Mouse (Mus musculus) hindlimb bud, embryonic 11.5 days (tissue): Measurements from ENCODE around the gene Rpl22.
A peak's percentile ranks its signal among the peaks of the same experiment; 100 is the strongest.

Source experiments
- DNase-seq: peaks from one replicate; pipeline ENCODE4 v3.0.0-alpha.2; 2012; ENCODE audit warnings: low read depth, low spot score; ENCODE audit errors: extremely low spot score

Gene Rpl22

DNA sequence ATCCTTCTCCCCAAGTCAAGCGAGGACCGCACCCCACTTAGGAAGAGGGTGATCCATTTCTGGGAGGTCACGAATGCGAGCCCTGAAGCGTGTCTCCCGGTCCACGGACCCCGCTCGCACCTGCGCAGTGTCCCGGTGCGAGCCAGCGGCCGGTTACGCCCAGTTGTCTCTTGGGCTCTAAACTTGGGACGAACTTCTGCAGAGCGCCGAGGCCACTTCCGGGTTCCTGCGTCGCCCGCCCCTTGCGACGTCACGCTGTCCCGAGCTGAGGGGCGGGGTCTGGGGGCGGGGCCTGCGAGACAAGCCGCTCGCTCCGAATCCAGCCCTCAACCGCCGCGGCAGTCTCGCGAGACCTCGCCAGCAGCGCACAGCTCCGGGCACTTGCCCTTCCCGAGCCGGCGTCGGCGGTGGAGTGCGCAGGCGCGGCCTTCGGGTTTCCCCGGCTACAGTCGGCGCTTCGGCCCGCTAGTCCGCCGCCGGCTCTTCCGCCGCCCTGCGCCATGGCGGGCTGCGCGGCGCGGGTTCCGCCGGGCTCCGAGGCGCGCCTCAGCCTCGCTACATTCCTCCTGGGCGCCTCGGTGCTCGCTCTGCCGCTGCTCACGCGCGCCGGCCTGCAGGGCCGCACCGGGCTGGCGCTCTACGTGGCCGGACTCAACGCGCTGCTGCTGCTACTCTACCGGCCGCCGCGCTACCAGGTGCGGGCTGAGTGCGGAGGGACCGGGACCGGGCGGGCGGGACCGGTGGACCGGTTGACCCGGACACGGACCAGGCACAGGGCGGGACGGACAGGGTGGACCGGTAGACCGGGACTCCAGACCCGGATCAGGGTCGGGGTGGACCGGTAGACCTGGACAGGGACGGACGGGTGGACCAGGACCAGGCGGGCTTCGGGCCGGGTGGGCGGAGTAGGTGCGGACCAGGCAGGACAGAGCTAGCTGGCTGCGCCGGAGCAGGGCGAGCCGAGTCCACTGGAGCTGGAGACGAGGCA is 28.4 kb upstream of the Rpl22 start, which contains the start of gene Icmt:
Gene Icmt, plus strand, starts transcription at position 354 of the 988 bp plus-strand sequence.
- DNase-seq: peak; percentile 82

DNA sequence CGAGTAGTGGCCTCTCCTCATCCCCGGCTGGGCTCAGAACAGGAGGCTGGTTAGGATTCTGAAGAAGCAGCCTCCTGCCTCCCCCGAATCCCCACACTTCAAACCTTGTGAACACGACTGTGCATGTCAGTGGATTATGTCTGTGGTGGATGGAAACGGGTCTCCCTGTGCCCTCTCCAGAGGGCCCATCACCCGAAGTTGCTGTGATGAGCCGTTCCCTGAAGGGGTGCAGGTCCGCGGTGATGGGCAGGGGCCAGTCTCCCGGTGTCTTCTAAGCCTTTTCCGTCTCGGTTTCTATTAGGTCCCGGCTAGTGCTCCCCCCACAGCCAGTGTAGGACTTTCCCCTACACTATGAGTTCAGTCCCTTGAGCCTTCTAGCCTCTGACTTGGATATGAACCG is 26.7 kb upstream of the Rpl22 start:
- DNase-seq: no peak

DNA sequence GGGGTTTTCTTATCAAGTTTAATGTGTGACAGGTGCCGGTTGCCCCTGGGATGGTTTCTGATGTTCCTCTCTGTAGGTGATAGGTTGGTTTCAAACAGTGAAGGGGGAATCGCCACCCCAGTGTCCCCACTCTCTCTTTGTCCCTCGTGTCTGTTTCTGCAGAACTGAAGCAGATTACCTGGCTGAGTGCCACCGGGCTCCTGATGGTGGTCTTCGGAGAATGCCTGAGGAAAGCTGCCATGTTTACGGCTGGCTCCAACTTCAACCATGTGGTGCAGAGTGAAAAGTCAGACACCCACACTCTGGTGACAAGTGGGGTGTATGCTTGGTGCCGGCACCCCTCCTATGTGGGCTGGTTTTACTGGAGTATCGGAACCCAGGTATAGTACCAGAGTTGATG is 25.2 kb upstream of the Rpl22 start:
- DNase-seq: no peak

DNA sequence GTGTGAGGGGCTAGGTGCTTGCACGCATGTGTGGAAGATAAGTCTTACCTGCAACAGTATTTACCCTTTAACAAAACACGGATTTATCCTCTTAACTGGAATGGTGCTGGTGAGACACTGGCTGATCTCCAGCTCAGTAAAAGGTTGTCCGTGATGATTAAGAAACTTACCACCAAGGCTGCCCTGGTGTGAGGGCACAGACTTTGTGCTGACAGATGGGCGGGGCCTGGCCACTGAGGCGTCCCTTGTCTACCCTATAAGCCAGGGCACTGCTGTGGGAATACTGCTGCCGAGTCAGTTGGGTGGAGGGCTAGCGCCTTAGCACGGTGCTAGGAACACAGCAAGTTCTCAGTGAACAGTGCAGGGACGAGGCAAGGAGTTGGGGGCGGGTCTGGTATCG is 23.5 kb upstream of the Rpl22 start:
- no peak for DNase-seq

DNA sequence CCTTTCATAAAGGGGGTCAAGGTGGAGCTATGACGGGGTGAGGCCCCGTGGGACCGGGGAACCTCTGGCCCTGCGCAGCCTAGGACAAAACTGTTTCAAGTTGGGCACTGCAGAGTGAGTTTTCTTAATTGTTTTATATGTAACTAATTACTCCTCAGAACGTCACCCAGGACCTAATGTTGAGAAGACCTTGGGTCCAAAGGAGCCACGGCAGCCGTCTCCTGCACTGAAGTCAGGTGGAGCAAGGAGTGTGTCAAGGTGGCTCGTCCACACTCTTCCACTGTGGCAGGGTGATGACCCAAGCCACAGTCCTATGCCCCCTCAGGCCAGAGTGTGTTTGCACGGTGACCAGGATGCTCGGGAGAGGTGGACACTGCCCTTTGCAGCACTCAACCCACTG is 22.4 kb upstream of the Rpl22 start:
- DNase-seq: no peak

DNA sequence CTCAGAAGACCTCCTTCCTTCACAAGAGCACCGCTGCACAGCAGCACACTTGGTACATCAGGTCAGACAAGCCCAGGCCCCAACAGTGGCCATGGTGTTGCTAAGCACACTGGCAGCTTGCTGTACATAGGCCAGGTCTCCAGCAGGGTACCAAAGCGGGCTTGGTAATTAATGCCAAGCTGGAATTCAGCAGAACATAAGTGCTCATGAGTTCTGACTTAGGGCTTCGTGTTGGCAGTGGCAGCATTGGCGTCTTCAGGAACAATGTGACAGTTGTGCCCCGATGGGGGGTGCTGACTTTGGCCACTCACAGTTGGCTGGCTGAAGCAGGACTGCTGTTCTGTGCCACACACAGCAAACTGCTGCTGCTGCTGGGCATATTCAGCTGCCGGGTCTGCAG is 20.9 kb upstream of the Rpl22 start:
- DNase-seq: no peak

DNA sequence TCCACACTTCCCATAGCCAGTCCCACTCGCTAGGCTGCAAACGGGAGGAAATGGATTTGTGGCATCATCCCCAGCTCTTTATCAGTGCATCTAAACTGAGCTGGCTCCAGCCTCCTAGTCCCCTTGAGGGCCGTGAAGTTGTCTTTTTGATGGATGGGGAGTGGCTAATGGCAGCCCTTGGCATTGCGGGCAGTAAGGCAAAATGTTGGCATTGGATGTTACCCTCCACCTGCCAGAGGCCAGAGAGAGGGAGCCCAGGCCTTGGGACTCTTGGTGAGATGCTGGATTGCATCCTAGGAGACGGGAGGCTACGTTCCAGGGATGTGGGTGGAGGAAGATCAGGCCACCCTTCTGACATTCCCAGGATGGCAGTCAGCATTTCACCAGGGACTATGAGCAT is 19.6 kb upstream of the Rpl22 start:
- DNase-seq: no peak

DNA sequence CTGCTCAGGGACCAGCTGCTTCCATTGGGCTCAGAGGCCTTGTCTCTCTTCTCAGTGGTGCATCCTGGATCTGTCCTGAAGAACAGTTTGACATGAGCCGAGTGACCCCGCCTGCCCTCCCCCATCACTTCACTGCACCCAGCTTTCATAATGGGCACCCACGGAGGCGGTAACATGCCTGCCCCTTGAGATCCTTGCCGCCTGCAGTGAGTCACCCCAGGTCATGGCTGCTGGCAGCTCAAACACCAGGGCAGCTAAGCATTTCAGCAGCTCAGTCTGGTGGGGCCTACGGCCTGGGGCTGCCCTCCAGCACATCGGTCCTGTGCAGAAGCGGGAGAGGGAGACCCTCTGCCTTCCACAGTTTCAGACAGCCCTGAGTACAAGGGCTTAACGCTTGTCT is 18.0 kb upstream of the Rpl22 start:
- no peak for DNase-seq

DNA sequence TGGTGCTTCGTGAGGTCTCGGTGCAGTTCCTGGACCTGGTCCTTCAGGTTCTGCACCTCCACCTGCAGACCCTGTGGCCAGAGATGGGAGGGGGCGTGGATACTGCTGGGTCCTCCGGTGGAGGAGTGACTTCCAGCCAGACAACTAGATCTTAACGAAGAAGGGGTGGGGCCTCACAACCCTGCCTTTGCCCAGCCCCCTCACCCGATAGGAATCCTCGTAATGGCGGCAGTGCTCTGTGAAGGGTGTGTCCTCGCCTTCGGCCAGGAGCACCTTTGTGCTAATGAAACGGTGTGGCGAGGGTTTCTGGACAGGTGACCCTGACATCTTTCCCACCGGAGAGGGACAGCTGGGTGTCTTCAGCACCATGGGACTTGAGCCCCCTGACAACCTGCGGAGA is 13.4 kb upstream of the Rpl22 start:
- no peak for DNase-seq

DNA sequence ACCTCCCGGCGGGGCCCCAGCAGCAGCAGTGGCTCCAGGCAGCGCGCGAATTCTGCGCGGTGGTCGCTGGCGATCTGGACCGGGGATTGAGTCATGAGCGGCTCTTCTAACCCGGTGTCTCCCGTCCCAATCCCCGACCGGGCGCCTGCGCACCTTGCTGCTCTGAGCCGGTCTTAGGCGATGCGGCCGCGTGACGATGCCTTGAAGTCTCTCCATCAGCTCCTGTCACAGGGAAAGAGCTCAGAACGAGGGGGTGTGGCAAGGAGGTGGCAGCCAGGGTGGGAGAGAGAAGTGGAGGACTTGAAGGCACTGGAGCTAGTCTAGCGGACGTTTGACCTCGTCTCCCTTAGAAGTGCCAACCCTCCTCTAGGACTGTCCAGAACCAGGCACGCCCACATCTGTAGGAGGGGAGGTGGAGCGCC is 12.3 kb upstream of the Rpl22 start:
- no peak for DNase-seq

DNA sequence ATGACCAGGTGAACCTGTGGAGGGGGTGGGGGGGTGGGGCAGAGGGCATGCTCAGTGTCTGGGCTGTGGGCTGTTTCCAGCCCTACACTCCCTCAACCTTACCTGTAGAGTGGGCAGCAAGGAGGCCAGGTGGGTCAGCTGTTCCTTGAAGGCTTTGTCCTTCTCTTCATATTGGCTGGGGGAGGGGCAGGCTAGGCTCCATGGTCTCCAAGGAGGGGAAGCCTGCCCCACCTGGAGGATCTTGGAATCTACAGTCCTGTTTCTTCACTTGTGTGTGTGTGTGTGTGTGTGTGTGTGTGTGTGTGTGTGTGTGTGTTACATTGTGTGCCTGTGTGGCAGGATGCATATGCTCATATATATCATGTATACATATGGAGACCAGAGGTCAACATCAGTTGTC is 11.6 kb upstream of the Rpl22 start:
- DNase-seq: no peak

DNA sequence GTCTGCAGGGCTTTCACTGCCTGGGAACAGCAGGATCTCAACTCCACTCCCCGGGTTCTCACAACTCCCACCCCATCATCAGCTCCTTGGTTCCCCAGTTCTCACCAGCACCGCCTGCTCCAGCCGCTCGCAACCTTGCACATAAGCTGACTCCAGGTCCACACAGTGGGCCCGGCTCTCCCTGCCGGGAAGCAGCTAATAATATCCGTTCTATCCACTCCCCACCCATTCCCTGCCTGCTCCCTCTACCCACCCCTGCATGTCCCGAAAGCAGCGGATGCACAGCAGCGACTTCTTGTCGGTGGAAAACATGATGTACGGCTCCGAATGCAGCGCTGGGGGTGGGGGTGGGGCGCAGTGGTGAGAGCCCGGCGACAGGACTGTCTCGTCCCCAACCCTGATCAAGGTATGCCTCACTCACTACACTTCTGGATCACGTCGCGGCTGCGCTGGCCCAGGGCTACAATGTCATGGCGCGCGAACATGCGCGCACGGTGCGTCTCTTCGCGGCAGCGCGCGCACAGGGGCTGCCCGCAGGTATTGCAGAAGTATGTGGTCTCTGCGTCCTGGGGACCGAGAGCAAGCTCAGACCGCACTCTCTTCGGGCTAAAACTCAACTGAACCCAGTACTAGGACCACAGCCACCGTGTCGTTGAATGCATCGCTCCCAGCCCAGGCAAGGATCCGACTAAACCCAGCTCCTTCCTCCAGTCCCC is 9.9 kb upstream of the Rpl22 start:
- DNase-seq: no peak

DNA sequence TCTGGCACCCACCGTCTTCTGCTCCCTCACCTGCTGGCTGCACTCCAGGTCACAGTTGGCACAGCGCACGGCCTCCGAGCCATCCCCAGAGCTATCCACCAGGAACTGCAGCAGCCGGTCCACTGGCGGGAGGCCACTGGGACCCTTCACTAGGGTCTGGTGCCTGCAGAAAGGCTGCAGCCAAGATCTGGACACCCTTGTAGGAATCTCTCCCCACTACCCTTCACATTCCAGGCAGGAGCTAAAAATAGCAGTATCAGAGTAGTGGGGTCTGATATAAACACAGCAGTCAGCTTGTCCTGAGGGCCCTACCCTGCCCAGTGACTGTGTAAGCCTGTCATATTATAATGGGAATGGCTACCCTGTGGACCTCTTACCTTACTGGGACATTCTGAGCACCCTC is 7.9 kb upstream of the Rpl22 start:
- DNase-seq: no peak

DNA sequence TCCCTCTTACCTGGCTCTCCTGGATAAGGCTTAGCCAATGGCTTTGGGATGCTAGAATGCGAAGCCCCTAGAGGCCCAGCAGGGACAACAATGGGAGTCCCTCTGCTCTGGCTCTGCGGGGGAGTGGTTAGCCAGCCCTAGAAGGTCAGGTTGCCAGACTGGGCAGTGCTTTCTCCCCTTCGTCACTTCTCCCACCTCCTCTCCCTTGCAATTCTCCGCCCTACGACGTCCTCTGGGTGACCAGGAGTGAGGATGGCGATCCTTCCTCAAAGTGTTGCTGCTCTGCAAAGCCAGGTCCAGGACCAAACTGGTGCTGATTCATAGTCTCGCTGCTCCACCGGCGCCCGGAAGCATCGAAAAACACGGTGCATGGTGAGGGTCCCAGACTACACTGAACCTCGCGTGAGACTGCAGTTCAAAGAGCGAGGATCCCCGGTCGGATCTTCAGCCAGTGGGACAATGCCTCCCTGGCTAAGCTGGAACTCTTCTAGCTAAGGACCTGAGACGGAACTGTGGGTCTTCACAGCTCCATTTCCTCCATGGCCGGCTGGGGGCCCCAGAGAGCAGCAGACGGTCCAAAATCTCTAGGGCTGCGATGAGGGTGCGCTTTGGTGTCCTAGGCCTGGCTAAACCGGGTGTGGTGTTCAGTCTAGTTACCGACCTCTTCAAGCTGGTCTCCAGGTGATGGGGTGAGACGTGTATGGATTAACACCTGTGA is 6.9 kb upstream of the Rpl22 start, which contains the start of gene Rnf207:
Gene Rnf207, minus strand, starts transcription at position 477 of the 718 bp plus-strand sequence.
- DNase-seq: no peak

DNA sequence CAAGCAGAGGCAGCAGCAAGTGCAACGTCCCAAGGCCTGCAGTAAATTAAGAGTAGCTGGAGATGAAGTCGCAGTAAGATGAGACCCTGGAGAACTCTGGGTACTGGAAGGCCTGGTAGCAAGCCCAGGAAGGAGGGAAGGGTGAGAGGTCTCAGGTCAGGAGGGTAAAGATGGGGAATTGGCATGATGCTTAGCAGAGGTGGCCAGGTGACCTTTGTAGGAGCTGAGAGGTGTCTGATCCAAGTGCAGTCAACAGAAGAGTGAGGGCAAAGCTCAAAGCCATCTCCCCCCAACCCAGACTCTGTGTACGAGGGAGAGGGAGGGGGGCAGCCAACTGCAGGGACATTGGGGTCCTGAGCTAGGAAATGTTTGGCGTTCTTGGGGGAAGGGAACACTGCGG is 4.1 kb upstream of the Rpl22 start:
- no peak for DNase-seq

DNA sequence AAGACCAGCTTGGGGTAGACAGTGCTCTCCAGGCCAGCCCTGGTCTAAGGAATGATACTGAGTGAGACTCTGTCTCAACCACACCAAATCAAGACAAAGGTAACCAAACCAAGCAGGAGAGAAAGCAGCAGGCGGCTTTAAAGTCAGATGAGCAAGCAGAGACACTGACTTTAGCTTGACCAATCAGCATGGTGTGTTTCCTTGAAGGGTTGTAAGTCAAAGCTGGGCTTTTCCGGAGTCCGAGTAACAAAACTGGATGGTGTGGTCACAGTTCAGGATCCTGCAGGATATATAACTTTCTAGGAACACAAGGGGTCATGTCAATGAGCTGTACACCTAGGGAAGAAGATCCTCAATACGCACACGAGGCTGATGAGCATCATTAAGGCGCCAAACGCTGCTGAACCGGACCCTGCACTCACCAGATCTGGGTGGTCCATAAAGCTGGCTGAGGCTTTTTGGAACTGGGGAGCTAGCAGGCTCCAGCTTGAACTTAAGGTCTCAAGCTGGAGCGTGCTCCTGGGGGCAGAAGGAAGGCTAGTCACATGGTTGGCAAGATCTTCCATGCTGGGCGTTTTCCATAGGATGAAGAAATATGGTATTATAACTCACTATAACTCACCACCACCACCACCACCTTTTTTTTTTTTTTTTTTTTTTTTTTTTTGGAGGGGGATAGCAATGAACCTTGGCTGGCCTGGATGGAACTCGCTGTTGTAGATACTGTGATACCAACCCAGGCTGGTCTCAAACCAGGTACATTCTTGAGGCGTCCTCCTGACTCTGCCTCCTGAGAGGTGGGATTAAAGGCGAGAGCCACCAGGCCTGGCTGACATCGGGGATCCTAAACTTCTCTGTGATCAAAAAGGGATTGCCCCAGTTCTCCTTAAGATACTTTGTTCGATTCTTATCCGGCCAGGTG is 640 bp upstream of the Rpl22 start:
- DNase-seq: no peak

DNA sequence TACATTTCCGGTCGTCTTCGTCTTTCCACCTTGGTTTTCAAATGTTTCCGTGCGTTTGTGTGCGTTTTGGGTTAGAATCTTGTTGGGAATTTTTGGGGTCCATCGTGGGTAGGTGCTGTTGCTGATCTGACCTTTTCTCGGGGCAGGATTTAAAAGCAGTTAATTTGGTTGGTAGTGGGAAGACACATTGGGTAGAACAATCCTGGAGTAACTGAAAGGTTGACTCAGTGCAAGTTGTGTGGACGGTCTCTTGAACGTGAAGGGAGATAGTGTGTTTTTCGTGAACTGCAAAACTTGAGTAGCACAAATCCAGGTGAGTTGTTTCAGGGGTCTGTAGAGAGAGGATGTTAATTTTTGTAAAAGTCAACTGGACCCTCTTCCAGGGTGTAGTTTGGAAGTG is 1.0 kb downstream of the Rpl22 start:
- no peak for DNase-seq

DNA sequence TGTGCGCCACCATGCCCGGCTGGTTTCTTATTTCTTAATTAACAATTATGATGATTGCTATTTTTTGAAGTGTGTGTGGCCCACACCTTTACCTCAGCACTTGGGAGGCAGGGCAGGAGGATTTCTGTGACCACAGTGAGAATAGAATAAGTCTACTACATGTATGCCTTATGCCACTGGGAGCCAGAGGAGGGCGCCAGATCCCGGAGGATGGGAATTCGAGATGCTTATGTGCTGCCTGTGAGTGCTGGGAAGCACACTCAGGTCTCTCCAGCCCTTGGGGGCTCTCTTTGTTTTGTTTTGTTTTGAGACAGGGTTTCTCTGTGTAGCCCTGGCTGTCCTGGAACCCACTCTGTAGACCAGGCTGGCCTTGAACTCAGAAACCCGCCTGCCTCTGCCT is 3.1 kb downstream of the Rpl22 start:
- no peak for DNase-seq

DNA sequence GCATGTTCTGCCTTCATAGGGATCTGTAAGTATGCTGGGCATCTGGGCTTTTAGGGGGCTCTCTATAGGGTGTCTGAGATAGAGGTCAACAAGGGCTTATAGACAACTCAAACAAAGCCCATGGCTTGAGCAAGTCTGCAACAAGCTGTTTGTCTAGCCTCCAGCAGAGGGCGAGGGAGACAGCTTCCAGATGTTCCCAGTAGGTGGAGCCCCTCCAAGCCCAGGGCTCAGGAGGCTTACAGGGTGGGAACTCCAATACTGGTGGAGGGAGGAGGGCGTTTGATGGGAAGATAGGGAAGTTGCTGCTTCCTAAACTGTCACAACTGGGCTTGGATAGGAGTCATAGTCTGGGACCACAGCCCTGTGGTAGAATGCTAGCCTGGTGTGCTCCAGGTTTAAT is 7.4 kb downstream of the Rpl22 start:
- no peak for DNase-seq

DNA sequence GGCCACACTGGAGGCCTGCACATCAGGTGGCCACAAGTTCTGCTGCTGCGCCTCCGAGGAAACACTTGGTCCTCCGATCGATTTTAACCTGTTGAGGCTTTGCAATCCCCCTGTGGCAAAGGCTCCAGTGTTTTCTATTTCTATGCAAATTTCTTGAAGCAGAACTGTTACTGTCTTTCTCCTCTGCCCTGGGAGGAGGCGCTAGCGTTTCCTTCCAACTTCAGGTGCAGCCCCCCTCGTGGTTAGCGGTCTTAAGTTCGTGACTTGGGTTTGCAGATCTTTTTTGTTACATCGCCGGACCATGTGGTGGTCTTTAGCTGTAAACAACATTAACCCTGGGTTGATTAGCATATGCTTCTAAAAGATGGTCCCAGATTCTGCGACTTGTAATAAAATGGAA is 8.0 kb downstream of the Rpl22 start:
- DNase-seq: no peak
